Mouse (Mus musculus) right cerebral cortex, postnatal 14 days (tissue): Measurements from ENCODE around the gene Scml4.

ENCODE experiments used
- DNase-seq: peaks from one replicate; pipeline ENCODE4 v3.0.0; 2022

The Scml4 gene

DNA sequence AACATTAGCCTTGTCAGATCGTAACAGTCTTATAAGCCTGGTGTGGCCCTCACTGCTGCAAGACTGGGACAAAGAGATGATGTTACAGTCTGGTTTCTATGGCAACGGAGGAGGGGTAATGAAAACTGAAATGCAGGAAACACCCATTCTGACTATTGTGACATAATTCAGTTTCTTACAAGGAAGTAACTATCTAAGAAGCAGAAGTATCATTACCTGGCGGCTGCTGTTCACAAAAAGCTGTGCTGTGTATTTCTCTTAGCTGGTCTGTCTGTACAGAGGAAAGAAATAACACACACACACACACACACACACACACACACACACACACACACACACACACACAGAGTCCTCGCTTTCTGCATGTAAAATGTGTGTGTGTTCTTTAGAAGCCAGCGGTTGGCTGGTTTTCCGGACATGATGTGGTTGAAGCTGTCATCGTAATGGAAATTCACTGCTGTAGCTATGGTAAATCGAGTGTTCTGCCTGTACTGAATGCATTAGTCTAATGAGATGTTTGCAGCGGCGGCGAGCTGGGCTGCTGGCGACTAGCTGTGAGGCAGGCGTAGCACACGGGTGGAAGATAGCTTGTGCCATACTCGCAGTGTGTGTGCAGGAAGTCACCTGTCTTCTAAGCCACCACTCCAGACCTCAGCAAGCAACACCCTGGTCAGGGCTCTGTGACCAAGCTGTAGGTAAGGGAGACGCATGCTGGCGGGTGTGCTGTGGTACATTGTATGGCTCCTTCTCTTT, at the start of gene Scml4:
TSS of gene Scml4 (plus strand) at position 212 of the 753 bp plus-strand sequence.
- peak; percentile 22 for DNase-seq

DNA sequence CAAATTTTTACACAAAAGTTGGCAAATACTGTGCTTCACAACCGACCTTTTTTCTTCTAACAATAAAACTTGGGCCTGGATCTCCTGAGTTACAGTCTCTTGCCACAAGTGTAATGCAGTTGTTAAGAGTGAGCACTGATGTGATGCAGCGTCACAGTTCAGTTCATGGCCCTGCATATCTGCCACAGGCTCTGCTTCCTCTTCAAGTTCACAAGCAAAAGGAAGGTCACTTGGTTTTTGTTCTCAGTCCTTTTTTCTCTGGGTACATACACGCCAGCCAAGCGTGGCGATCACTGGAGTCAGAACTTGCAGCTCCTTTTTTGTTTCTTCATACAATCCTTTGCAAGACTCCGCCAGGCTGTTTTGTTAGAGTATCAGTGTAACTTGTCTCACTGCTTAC, 34.2 kb upstream of the Scml4 start:
- DNase-seq, result no peak

DNA sequence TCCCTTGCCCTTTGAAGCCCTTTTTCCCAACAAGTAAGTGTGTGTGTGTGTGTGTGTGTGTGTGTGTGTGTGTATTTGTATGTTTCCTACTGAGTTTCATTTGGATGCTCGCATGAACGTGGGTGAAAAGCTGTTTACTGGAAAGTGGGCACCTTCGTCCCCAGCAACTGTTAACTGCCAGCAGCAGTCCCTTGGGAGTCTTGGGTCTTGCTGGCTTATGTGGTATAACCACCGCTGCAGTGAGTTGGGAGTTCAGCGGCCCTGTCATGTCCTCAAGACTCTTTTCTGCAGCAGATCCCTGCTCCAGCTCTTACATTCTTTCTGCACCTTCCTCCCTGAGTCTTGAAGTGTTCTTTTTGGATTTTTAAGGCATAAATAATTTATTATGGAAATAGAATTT, 33.0 kb upstream of the Scml4 start:
- DNase-seq, result no peak

DNA sequence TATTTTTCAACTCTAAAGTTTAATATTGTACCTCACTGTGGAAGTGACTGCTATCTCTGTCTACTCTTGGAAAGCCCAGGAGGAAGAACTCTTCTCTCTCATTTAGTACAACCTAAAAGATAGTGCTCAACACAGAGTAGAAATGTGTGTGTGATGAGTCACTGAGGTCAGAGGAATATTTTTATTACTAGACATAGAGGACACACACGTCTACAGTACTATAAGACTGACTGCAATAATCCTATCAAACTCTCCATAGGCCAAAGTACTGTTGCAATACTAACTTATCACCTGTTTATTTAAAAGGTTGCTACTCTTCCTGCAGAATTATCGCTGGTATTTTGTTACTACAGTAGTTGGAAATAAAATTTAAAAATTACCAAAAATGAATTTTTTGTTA, 30.2 kb upstream of the Scml4 start:
- no peak for DNase-seq

DNA sequence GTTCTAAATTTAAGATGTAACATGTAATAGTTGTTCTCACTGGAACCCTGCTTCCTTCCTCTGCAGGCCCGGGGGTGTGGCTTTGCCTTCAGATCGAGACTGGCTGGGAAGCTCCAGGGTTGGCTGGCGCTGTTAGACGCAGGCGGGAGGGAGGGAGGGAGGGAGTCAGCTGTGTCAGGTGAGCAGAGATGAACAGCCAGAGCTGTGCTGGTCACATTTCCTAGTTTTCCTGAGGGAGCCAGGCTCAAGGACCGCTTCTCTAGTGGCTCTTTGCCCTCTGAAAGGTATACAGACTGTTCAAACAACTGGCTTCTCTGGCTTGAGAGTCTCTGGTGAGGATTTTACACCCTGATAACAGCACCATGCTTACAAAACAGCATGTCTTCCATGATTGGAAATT, 29.8 kb upstream of the Scml4 start:
- DNase-seq, result no peak

DNA sequence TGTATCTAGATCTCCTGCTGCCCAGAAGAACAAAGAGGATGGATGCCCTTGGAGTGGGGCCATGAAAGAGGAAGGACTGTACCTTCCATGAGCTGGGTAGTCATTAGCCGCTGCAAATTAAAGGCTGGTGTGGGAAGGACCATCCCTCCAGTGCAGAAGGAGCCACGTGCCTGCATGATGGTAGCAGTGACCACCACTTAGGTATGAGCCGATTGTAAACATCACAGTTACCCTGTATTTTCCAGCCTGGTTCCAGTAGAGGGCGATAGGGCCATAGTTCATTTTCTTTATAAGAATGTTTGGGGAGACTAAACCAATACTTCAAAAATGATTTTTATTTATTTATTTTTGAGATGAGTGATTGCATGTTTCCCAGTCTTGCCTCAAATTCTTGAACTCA, 27.5 kb upstream of the Scml4 start:
- DNase-seq, result no peak

DNA sequence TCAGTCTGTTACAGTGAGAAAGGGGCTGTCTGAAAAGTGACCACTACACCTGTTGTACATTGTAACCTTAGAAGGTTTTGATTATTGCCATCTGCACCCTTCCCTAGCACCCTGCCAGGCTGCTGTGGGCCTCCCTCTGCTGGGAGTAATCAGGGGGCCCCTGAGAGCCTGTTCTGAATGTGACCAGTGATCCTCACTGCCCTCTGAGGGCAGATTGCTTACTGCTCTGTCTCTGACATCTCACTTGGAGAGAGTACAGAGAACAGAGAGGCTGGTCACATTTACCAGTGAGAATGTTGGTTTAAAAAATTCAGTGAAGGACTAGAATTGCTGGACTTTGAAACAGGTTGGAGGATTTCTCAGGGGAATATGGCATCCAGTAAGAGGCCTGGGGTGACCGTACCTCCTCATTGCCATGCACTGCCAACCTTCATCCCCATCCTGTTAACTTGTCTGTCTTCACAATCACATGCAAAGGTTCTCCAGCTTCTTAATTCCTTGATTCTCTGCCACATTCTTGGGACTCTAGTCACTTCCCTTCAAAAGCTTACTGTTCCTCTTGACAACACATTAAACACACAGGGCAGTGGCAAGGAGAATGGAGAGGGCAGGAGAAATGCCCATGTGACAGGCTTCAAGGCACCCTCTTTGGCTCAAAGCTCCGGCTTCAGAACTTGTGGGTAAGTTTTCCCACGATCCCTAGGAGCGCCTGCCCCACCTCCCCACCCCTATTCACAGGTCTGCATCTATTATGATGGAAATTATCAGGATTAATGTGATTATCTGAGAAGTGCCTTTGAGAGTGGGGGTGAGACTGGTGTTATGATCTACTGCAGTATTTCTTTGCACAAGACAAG, 26.1 kb upstream of the Scml4 start:
- no peak for DNase-seq

DNA sequence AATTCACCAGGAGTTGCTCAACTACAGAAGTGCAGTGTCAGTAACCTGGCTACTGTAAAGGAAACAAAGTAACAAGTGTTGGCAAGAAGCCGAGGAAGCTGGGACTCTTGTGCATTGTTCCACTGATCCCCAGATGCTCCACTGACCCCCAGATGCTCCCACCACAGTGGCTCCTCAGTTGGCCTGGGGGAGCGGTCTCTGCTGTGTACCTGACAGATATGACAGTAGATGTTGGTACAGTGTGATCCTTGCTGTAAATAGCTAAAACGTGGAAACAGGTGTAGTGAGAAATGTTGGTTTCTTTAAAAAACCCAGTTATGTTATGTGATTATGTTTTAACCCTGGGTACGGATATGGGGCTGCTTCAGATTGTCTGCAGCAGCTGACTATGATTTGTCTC, 22.1 kb upstream of the Scml4 start:
- DNase-seq, result no peak

DNA sequence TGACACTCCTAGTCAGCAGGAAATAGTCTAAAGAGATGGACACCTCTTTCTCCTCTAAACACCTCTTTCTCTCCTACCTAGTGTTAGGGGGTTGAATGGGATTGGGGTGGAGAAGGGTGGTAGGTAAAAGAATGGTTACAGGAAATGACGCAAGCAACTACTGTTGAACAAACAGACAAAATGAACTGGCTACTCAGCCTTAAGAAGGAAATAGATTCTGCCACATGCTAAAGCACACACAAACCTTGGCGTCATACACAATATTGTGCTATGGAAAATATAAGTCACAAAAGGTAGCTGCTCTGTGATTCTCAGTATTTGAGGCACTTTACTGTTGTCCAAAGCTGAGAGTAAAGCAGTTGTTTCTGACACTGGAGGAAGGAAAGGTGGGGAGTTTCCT, 21.4 kb upstream of the Scml4 start:
- no peak for DNase-seq

DNA sequence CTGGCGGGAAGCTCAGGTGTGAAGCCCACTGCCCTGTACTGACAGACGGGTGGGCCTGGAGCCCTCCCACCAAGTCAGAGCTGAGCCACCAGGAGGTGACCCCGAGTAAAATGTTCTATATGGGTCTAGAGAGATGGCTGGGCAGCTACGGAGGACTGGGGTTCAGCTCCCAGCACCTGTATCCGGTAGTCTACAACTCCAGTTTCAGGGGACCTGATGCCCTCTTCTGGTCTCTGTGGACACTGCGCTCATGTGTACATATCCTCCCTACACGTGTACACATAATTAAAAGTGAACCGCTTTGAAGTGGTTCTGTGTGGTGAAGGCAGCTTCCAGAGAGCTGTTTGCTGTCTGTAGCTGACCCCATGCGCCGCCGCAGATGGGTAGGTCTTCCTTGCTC, 20.1 kb upstream of the Scml4 start:
- no peak for DNase-seq

DNA sequence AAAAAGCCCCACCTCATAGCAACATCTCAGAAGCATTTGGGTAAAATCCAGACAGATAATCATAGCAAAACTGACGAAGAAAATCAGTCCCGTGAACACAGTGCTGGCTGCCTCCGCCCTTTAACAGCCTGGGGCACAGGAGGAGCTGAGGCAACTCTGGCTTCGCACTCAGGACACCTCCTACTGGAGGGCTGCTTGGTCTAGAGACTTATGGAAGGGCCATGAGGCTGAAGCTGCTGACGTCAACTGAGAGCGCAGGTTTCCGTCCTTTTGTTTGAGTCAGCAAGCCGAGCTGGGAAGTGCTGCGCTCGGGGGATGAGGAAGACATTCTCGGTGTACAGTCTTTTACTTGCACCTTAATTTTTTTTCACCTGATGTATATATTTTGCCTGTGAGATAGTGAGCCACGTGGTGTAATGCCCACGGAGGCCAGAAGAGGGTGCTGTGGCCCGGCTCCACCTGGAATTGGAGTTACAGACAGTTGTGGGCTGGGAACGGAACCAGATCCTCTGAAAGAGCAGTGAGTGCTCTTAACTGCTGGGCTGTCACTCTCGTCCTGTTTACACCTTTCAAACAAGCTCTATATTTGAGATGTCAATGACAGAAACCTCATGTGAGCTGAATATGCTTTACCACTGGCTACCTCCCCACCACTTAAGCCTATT, 18.5 kb upstream of the Scml4 start:
- no peak for DNase-seq

DNA sequence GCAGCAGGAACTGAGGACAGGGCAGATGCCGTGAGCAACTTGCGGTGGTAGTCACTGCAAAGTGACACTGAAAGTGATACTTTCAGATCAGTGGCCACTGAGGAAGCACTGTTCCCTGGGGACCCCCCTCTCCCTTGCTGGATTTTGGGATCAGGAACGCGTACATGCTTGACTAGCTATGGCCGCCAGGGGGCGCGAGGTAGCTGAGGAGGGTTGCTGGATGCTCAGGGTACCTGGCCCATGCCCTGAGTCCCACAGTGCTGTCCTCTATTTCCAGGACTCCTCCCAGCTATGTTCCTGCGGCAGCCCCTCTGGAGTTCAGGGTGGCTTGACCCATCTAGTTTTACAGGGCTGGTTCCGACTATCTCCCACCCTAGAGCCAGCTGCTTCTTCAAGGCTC, 17.8 kb upstream of the Scml4 start:
- DNase-seq, result peak; percentile 71

DNA sequence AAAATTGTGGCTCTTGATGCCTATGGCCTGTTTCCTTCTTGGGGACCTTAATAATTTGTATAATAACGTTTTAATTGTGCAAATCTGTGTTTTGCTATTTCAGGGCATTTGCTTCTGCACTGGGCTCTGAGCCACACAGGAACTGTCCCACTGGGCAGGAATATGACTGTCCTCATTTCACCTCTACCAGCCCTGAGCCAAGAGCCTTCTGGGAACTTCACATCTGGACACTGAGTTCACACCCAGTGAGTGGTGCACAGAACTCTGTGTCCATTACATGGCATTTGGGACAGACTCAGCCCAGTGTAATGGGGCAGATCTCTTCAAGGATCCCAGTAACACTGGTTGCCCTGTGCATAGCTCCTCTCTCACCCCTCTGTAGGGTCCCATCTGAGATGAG, 16.8 kb upstream of the Scml4 start:
- DNase-seq, result no peak

DNA sequence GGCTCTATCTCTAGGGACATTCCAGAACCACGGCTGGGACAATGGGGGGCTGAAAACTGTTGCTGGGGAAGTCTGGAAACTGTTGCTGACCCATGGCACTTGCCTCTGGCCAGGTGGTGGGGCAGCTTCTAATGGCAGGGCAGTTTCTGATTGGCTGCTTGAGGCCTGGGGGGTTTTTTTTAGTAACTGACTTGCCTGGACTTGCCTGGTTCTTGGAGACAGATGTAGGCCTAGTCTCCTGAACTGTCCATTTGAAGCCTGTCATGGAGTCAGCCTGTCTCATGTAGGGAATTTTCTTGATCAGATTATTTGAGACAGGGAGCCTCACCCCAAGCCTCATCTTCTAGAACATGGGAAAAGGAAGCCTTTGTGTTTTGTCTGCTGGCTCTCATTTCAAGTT, 14.7 kb upstream of the Scml4 start:
- DNase-seq, result no peak

DNA sequence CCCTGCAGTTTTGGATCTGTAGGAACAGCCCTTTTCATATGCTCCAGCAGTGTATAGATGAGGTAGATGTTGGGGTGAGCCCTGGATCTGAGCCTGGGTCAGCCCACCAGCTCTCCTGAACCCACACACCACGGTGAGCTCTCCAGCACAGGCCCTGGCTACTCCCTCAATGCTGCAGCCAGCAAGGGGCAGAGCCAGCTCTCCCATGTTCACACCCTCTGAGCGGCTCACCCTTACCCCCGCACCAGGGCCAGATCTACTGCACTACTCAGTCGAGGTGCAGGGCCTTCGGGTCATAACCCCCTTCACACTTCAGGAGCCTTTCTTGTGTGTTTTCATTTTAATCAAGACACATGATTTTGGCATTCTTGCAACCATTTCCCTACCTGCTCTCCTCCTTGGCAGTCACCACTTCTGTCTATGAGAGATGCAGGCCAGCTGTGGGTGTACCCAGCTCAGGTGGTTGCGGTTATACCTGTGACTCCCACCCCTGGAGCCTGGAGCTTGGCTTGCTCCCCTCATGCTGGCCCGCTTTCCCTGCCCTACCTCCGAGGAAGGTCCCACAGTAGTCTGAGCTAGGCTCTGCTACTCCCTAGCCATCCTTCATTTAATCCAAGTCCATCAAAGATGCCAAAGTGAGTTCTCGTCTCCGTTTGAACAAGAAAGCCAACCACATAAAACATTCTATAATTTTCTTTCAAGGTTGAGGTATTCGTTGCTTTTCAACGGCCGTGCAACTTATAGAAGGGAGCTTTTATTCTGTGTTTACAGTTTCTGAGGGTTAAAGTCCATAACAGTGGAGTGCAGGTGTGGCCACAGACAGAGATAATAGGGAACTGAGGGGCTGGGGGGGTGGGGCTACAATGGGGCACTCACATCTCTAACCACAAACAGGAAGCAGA, 11.7 kb upstream of the Scml4 start:
- DNase-seq, result no peak

DNA sequence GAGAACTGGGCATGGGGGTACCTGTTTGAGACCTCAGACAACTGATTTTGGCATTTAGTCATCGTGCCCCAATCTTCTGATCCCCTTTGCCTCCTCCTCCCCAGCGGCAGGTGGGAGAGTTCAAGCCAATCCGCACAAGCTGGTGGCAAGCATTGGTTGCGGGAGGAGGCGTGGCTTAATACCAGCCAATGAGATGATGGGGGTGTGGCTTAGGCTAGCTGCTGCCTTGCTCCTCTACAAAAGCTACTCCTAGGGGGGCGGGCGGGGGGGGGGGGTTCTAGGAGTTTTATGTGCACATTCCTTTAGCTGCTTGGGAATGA, 11.1 kb upstream of the Scml4 start:
- DNase-seq, result no peak

DNA sequence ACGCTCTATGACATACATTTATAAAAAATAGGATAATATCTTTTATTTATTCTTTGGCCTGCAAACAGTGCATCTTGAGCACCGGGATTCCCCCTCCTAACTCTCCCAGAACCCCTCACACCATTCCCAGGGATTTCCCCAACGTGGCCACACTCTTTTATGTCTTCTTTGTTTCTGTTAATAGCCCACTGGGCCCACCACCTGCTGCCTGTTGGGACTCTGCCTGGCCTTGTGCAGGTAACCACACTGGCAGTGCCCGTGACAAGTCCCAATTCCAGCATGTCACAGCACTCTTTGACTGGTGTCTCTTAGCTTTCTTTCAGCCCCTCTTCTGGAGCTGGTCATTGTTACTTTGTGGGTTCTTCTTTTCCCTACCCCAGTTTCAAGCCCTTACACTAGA, 5.3 kb upstream of the Scml4 start:
- no peak for DNase-seq

DNA sequence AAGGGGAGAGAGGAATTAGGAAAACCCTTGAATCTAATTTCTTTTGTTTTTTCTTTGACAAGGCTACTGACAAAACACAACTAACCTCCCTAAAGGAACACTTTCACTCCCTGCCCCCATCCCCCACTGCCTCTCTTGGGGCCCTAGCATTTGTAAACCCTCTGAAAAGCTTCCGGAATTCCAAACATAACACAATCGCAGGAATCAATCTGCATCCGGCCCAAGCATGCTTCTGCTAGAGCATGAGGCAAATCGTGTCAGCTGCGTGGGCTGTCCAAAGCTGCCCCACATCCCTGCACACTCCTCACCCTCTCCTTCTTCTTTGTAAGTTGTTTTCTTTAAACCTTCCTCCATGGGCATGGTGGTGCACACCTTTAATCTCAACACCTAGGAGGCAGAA, 4.9 kb upstream of the Scml4 start:
- no peak for DNase-seq

DNA sequence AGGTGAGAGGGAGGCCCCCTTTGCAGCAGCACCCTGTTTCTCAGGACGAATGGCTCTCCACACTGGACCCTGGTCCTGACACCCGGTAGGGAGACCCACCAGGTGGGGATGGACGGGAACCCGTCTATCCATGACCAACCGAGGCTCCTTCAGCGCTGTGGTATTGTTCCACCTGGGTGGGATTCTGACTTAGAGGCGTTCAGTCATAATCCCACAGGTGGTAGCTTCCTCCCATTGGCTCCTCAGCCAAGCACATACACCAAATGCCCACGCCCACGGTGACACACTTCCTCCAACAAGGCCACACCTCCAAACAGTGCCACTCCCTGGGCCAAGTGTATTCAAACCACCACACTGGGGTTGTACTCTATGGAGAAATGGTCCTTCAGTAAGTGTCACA, 3.6 kb upstream of the Scml4 start:
- DNase-seq, result no peak

DNA sequence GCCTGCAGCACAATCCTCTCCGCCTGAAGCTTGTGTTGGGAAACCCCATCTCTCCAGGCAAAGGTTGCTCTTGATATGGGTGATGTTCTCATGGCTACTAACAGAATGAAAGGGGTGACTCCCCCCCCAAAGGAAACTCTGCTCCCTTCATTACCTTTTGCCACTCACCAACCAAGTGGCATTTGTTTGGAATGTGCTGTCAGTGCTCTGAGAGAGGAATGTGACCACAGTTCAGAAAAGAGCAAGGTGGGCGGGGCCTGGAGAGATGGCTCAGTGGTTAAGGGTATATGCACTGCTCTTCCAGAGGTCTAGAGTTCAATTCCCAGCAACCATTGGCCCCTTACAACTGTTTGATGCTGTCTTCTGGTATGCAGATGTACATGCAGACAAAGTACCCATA, 3.1 kb upstream of the Scml4 start:
- no peak for DNase-seq

DNA sequence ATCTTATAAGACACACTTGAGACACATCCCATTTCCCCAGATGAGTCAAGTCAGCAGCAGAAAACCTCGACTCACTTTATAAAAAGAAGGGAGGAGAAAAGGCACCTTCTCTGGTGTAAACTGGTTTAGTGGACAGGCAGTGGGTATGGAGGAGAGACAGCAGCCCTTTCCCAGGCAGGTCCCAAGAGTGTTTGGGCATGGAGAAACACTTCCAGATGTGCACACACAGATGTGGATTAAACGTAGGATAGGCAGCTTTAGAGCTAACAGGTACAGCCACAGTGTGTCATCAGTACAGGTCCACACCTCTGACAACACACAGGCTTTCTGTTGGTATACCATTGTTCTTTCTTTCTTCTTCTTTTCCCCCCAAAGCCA, 400 bp upstream of the Scml4 start:
- no peak for DNase-seq

DNA sequence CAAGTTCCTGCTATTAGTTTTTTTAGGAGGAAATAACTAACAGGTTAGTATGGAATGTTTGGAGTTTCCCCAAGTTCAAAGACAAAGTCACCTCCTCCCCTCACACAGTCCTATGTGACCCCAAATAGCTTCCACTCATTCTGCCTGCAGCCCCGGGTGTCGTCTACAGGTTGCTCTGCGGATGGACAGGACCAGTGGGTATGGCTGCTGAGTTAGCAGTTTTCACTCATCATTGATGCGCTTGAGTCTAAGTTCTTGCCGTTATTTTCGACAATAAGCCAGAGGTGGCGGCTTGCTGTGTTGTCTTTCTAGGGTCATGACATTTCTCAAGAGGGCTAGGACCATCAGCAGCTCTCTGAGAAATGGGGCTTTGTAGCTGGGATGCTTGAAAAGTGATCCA, 1.3 kb downstream of the Scml4 start:
- DNase-seq, result no peak

DNA sequence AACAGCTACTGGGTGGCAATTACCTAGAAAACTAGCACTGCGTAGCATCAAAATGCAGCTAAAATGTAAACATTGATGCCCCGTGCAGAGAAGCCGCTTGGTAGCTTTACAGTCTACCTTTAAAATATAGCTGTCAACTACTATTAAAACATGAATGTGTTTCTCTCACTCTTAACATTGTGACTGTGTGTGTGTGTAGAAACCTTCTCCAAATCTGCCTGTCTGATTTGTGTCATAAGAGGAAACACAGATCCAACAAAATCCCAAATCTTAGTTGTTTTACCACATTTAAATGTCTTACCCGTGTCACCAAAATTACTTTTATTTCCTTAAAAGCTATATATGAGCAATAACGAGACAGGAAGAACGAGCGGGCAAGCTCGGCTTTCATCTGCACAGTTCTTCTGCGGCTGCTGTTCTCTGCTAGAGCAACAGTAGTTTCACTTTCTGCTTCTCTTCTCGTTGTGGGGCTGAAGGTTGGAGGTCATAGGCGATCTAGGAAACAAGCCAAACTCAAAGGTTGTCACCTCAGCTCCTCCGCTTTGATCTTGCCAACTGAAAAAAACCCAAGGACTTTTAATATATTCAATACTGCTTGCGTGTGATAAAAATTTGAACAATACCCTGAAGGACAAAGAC, 2.1 kb downstream of the Scml4 start:
- DNase-seq, result no peak
